10 mouse cellular contexts compared by ENCODE assay signal in the genomic region with DNA sequence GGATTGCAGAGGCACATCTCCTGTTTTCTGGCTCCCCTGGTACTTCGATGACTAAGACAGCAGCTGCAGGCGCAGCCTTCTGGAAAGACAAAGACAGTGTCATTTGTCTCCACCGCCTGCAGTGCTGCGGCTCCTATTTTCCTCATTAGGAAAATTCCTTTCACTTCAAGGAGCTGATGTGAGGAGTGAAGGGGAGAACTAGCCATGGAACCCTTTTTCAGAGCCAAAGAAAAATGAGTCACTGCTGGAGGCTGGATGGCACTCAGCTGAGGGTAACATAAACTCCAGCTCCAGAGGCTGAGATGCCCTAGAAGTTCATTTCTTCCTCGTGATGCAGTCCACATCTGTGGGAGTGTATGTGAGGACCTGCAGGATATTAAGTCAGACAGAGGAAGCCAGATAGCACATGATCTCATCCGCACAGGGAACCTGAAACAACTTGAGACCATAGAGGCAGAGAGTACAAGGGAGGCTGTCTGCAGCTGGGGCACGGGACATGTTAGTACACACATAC. TPM values are rescaled to one million over a fixed set of nuclear protein-coding genes. Genes with fewer than 3 reads are reported as not detected.
A peak's percentile ranks its signal among the peaks of the same experiment; 100 is the strongest.
DNase-seq lines count a peak whose midpoint lies in the region; ATAC-seq lines count a peak whose summit lies in the region.
"Had no signal": no experiment of that assay in that cellular context is flagged by ENCODE, and none has a peak within 500 bp of the region (broad histone marks: within the 10 kb centered on the region; RNA-seq: fewer than 3 reads in every experiment).

No protein-coding gene starts in this region.

- intact Hi-C loops in left cerebral cortex, postnatal 10 days (cut with DNase I): no loop called here

- peak; percentile 39 to 49 for DNase-seq in left cerebral cortex, adult 9 months (ENCODE audit: low spot score in 2 of 2)
- no peak for DNase-seq in left cerebral cortex, postnatal 10 days (ENCODE audit: extremely low spot score in 1 of 2, low spot score in 2 of 2)
- peak; percentile 84 for DNase-seq in brain, adult 2 months (ENCODE audit: low read depth, low spot score)
- DNase-seq in urinary bladder, postnatal 14 days (ENCODE audit: low spot score): no peak
- DNase-seq: cerebellum, adult 18-20 months; kidney, postnatal 10 days had no signal

- peak overlapping the region; percentile 59 for H3K27ac ChIP-seq in forebrain, embryonic 15.5 days (replicated peaks)
- no peak overlapping the region for H3K27ac ChIP-seq in neural tube, embryonic 12.5 days
- H3K27ac ChIP-seq: liver, embryonic 15.5 days had no signal

- no peaks in the 10 kb centered on the region for H3K4me1 ChIP-seq in forebrain, embryonic 15.5 days
- no peaks in the 10 kb centered on the region for H3K4me1 ChIP-seq in neural tube, embryonic 12.5 days
- H3K4me1 ChIP-seq: liver, embryonic 15.5 days had no signal

- no peak overlapping the region for H3K9ac ChIP-seq in forebrain, embryonic 15.5 days (replicated peaks)
- H3K9ac ChIP-seq in neural tube, embryonic 12.5 days: no peak overlapping the region
- H3K9ac ChIP-seq: liver, embryonic 15.5 days had no signal

- H3K4me3 ChIP-seq in forebrain, embryonic 15.5 days: no peak overlapping the region
- H3K4me3 ChIP-seq in neural tube, embryonic 12.5 days: no peak overlapping the region
- H3K4me3 ChIP-seq: liver, embryonic 15.5 days had no signal

- H3K27me3 ChIP-seq in forebrain, embryonic 15.5 days: no peaks in the 10 kb centered on the region
- H3K27me3 ChIP-seq in neural tube, embryonic 12.5 days (replicated peaks): no peaks in the 10 kb centered on the region
- H3K27me3 ChIP-seq: liver, embryonic 15.5 days had no signal

- H3K4me2 ChIP-seq in forebrain, embryonic 15.5 days (replicated peaks): peak overlapping the region; percentile 17
- H3K4me2 ChIP-seq in neural tube, embryonic 12.5 days (replicated peaks): 0 out of 2 replicates have a peak overlapping the region, but pooled peaks have one; percentile 18
- H3K4me2 ChIP-seq: liver, embryonic 15.5 days had no signal

- 48% methylated on average over 7 of the region's 7 CpGs for WGBS in forebrain, embryonic 15.5 days
- WGBS in neural tube, embryonic 12.5 days: 52% methylated on average over 7 of the region's 7 CpGs

- 0 out of 2 replicates have a peak, but pooled peaks have one; percentile 43 for ATAC-seq in forebrain, embryonic 15.5 days (replicated peaks)
- 0 out of 2 replicates have a peak, but pooled peaks have one; percentile 38 for ATAC-seq in neural tube, embryonic 12.5 days (ENCODE audit: low FRiP score, low read depth)
- ATAC-seq in cerebellum, adult (ENCODE audit: insufficient number of reproducible peaks, low FRiP score, low TSS enrichment): no peak

- H3K9me3 ChIP-seq in forebrain, embryonic 15.5 days: no peaks in the 10 kb centered on the region
- no peaks in the 10 kb centered on the region for H3K9me3 ChIP-seq in neural tube, embryonic 12.5 days
- H3K9me3 ChIP-seq: liver, embryonic 15.5 days had no signal

- H3K36me3 ChIP-seq in forebrain, embryonic 15.5 days: no peaks in the 10 kb centered on the region
- no peaks in the 10 kb centered on the region for H3K36me3 ChIP-seq in neural tube, embryonic 12.5 days
- H3K36me3 ChIP-seq: liver, embryonic 15.5 days had no signal

RNA-seq across cellular contexts. Expression of gene Nyx, which starts 37.0 kb away (rescaled TPM):
- under 1 TPM; 0.41 to 0.60 TPM for total RNA-seq in left cerebral cortex, postnatal 10 days (2021)
- polyA plus RNA-seq in forebrain, embryonic 15.5 days (2015; fragmentation: Nextera tagmentation; extraction: Ambion mirVana): 0.10 and 0.13 TPM in 2 replicates
- polyA plus RNA-seq in neural tube, embryonic 12.5 days (2016; fragmentation: Nextera tagmentation; extraction: Ambion mirVana): 0.05 TPM in 2 replicates
- polyA plus RNA-seq: liver, embryonic 15.5 days had no signal

Comparison
In these comparisons a context has a peak if more than half of its experiments do, and no peak if none do; other contexts are left out.
1. DNase-seq: peak in left cerebral cortex, adult 9 months (2 of 2) and brain, adult 2 months (single experiment); none in left cerebral cortex, postnatal 10 days (0 of 2) and urinary bladder, postnatal 14 days (single experiment).